Mouse (Mus musculus): ENCODE data around the gene Cdk14.
"Not testable (repeated sequence)": the region's sequence is repeated elsewhere in the genome, so short reads cannot be mapped to it uniquely, and the experiment has no call there.

The Cdk14 gene

GRCm38 (mm10) chr5:5367550-5367949 is 52.6 kb downstream of the Cdk14 start:
- DNase-seq (ENCODE audit: low read depth, low spot score), result no peak

- no peak for DNase-seq (ENCODE audit: low read depth, low spot score)
These were observed 54.6 kb downstream of the Cdk14 start for GRCm38 (mm10) chr5:5365285-5366076.

GRCm38 (mm10) chr5:5361684-5362083 is 58.4 kb downstream of the Cdk14 start:
- no peak for DNase-seq (ENCODE audit: low read depth, low spot score)

- no peak for DNase-seq (ENCODE audit: low read depth, low spot score)
These were observed 59.8 kb downstream of the Cdk14 start for GRCm38 (mm10) chr5:5360338-5360737.

- DNase-seq (ENCODE audit: low read depth, low spot score), result no peak
These were observed 60.2 kb downstream of the Cdk14 start for GRCm38 (mm10) chr5:5359915-5360314.

GRCm38 (mm10) chr5:5359370-5359769 is 60.7 kb downstream of the Cdk14 start:
- DNase-seq (ENCODE audit: low read depth, low spot score), result no peak

- DNase-seq (ENCODE audit: low read depth, low spot score), result no peak
These were observed 61.9 kb downstream of the Cdk14 start for GRCm38 (mm10) chr5:5358019-5358717.

GRCm38 (mm10) chr5:5354684-5355368 is 65.3 kb downstream of the Cdk14 start:
- DNase-seq (ENCODE audit: low read depth, low spot score), result no peak

GRCm38 (mm10) chr5:5353946-5354345 is 66.2 kb downstream of the Cdk14 start:
- no peak for DNase-seq (ENCODE audit: low read depth, low spot score)

GRCm38 (mm10) chr5:5344646-5345045 is 75.5 kb downstream of the Cdk14 start:
- no peak for DNase-seq (ENCODE audit: low read depth, low spot score)

- no peak for DNase-seq (ENCODE audit: low read depth, low spot score)
These were observed 76.4 kb downstream of the Cdk14 start for GRCm38 (mm10) chr5:5343741-5344140.

- peak; percentile 70 for DNase-seq (ENCODE audit: low read depth, low spot score)
These were observed 76.8 kb downstream of the Cdk14 start for GRCm38 (mm10) chr5:5343267-5343666.

GRCm38 (mm10) chr5:5342410-5343137 is 77.5 kb downstream of the Cdk14 start:
- peak; percentile 55 for DNase-seq (ENCODE audit: low read depth, low spot score)

- no peak for DNase-seq (ENCODE audit: low read depth, low spot score)
These were observed 78.5 kb downstream of the Cdk14 start for GRCm38 (mm10) chr5:5341611-5342010.

- DNase-seq (ENCODE audit: low read depth, low spot score), result no peak
These were observed 86.2 kb downstream of the Cdk14 start for GRCm38 (mm10) chr5:5333916-5334315.

GRCm38 (mm10) chr5:5330926-5331460 is 89.1 kb downstream of the Cdk14 start:
- DNase-seq (ENCODE audit: low read depth, low spot score), result no peak

- not testable (repeated sequence) for DNase-seq (ENCODE audit: low read depth, low spot score)
These were observed 91.1 kb downstream of the Cdk14 start for GRCm38 (mm10) chr5:5329018-5329417.

- peak; percentile 60 for DNase-seq (ENCODE audit: low read depth, low spot score)
These were observed 93.4 kb downstream of the Cdk14 start for GRCm38 (mm10) chr5:5326716-5327115.

- no peak for DNase-seq (ENCODE audit: low read depth, low spot score)
These were observed 97.4 kb downstream of the Cdk14 start for GRCm38 (mm10) chr5:5322699-5323098.

- DNase-seq (ENCODE audit: low read depth, low spot score), result peak; percentile 45
These were observed 99.5 kb downstream of the Cdk14 start for GRCm38 (mm10) chr5:5320506-5321181.
